Mouse (Mus musculus): ENCODE results near the gene Ube2m. TPM values are rescaled to one million over a fixed set of nuclear protein-coding genes. Genes with fewer than 3 reads are reported as not detected.

Gene Ube2m
- polyA plus RNA-seq, 1 experiment from 2014 or later: 165 TPM

GRCm38 (mm10) chr7:13003380-13003779 lies 34.7 kb downstream of the Ube2m start:
- DNase-seq (ENCODE audit: low spot score) (no peak), ATAC-seq (replicated peaks; ENCODE audit: low FRiP score) (no peak)
- Histone ChIP-seq H3K9me3 (ENCODE audit: control insufficient read depth, low read length) (no peaks in the 10 kb centered on the region), H3K27ac (ENCODE audit: low read depth, low read length) (no peak overlapping the region), H3K27me3 (ENCODE audit: control insufficient read depth, insufficient read depth, low read length) (no peaks in the 10 kb centered on the region), H3K36me3 (ENCODE audit: control insufficient read depth, insufficient read depth, low read length) (peaks cover 10% of the 10 kb centered on the region; the same call in 1 of the 2 replicates), H3K9ac (ENCODE audit: low read length) (no peak overlapping the region), H3K4me1 (replicated peaks; ENCODE audit: control insufficient read depth, insufficient read depth, low read length) (peaks cover 7% of the 10 kb centered on the region; the same call in 1 of the 2 replicates), H3K4me3 (ENCODE audit: low read depth, low read length) (no peak overlapping the region), H3K4me2 (ENCODE audit: low read depth, low read length, severe bottlenecking) (no peak overlapping the region)
- WGBS: 78% methylated on average over 5 of the region's 5 CpGs

- H3K4me2 ChIP-seq (ENCODE audit: low read depth, low read length, severe bottlenecking): no peak overlapping the region
- ATAC-seq (replicated peaks; ENCODE audit: low FRiP score) (no peak), DNase-seq (ENCODE audit: low spot score) (no peak)
- H3K36me3 ChIP-seq (ENCODE audit: control insufficient read depth, insufficient read depth, low read length): peaks cover 5% of the 10 kb centered on the region; the same call in 1 of the 2 replicates
- no peak overlapping the region for H3K4me3 ChIP-seq (ENCODE audit: low read depth, low read length)
- H3K9ac ChIP-seq (ENCODE audit: low read length): no peak overlapping the region
- 83% methylated on average over 1 of the region's 1 CpGs for WGBS
- no peaks in the 10 kb centered on the region for H3K9me3 ChIP-seq (ENCODE audit: control insufficient read depth, low read length)
- no peaks in the 10 kb centered on the region for H3K4me1 ChIP-seq (replicated peaks; ENCODE audit: control insufficient read depth, insufficient read depth, low read length)
- no peak overlapping the region for H3K27ac ChIP-seq (ENCODE audit: low read depth, low read length)
- no peaks in the 10 kb centered on the region for H3K27me3 ChIP-seq (ENCODE audit: control insufficient read depth, insufficient read depth, low read length)
These were observed 36.5 kb downstream of the Ube2m start for GRCm38 (mm10) chr7:13001584-13001983.

- Histone ChIP-seq H3K27ac (ENCODE audit: low read depth, low read length) (no peak within 1 kb of the TSS), H3K4me2 (ENCODE audit: low read depth, low read length, severe bottlenecking) (no peak within 1 kb of the TSS), H3K4me3 (ENCODE audit: low read depth, low read length) (no peak within 1 kb of the TSS), H3K9me3 (ENCODE audit: control insufficient read depth, low read length) (no peaks in the 10 kb centered on the region), H3K27me3 (ENCODE audit: control insufficient read depth, insufficient read depth, low read length) (no peaks in the 10 kb centered on the region), H3K36me3 (ENCODE audit: control insufficient read depth, insufficient read depth, low read length) (no peaks in the 10 kb centered on the region), H3K9ac (ENCODE audit: low read length) (no peak within 1 kb of the TSS), H3K4me1 (replicated peaks; ENCODE audit: control insufficient read depth, insufficient read depth, low read length) (no peaks in the 10 kb centered on the region)
- 89% methylated on average over 3 of the region's 3 CpGs for WGBS
- DNase-seq (ENCODE audit: low spot score) (no peak), ATAC-seq (replicated peaks; ENCODE audit: low FRiP score) (no peak)
These were observed 39.2 kb downstream of the Ube2m start, which contains the start of gene Trim28 for GRCm38 (mm10) chr7:12998851-12999250. Trim28 (plus strand) TSS chr7:12999114.

GRCm38 (mm10) chr7:12998053-12998452 lies 40.0 kb downstream of the Ube2m start, which contains the start of gene Slc27a5:
Slc27a5 (minus strand) TSS chr7:12998192.
- Histone ChIP-seq H3K4me3 (ENCODE audit: low read depth, low read length) (no peak within 1 kb of the TSS), H3K27ac (ENCODE audit: low read depth, low read length) (no peak within 1 kb of the TSS), H3K36me3 (ENCODE audit: control insufficient read depth, insufficient read depth, low read length) (no peaks in the 10 kb centered on the region), H3K4me1 (replicated peaks; ENCODE audit: control insufficient read depth, insufficient read depth, low read length) (no peaks in the 10 kb centered on the region), H3K27me3 (ENCODE audit: control insufficient read depth, insufficient read depth, low read length) (no peaks in the 10 kb centered on the region), H3K9ac (ENCODE audit: low read length) (no peak within 1 kb of the TSS), H3K9me3 (ENCODE audit: control insufficient read depth, low read length) (no peaks in the 10 kb centered on the region), H3K4me2 (ENCODE audit: low read depth, low read length, severe bottlenecking) (no peak within 1 kb of the TSS)
- 75% methylated on average over 5 of the region's 5 CpGs for WGBS
- no peak for ATAC-seq (replicated peaks; ENCODE audit: low FRiP score)
- no peak for DNase-seq (ENCODE audit: low spot score)

- DNase-seq (ENCODE audit: low spot score): no peak
- 66% methylated on average over 5 of the region's 5 CpGs for WGBS
- Histone ChIP-seq H3K4me2 (ENCODE audit: low read depth, low read length, severe bottlenecking) (no peak overlapping the region), H3K9ac (ENCODE audit: low read length) (no peak overlapping the region), H3K9me3 (ENCODE audit: control insufficient read depth, low read length) (no peaks in the 10 kb centered on the region), H3K4me3 (ENCODE audit: low read depth, low read length) (no peak overlapping the region), H3K36me3 (ENCODE audit: control insufficient read depth, insufficient read depth, low read length) (no peaks in the 10 kb centered on the region), H3K4me1 (replicated peaks; ENCODE audit: control insufficient read depth, insufficient read depth, low read length) (no peaks in the 10 kb centered on the region), H3K27me3 (ENCODE audit: control insufficient read depth, insufficient read depth, low read length) (no peaks in the 10 kb centered on the region), H3K27ac (ENCODE audit: low read depth, low read length) (no peak overlapping the region)
- ATAC-seq (replicated peaks; ENCODE audit: low FRiP score): no peak
These were observed 40.8 kb downstream of the Ube2m start for GRCm38 (mm10) chr7:12997230-12997629.

- no peak overlapping the region for H3K27ac ChIP-seq (ENCODE audit: low read depth, low read length)
- H3K9ac ChIP-seq (ENCODE audit: low read length): no peak overlapping the region
- no peak overlapping the region for H3K4me3 ChIP-seq (ENCODE audit: low read depth, low read length)
- no peaks in the 10 kb centered on the region for H3K9me3 ChIP-seq (ENCODE audit: control insufficient read depth, low read length)
- no peak overlapping the region for H3K4me2 ChIP-seq (ENCODE audit: low read depth, low read length, severe bottlenecking)
- no peaks in the 10 kb centered on the region for H3K27me3 ChIP-seq (ENCODE audit: control insufficient read depth, insufficient read depth, low read length)
- no peaks in the 10 kb centered on the region for H3K36me3 ChIP-seq (ENCODE audit: control insufficient read depth, insufficient read depth, low read length)
- DNase-seq (ENCODE audit: low spot score) (no peak), ATAC-seq (replicated peaks; ENCODE audit: low FRiP score) (no peak)
- no peaks in the 10 kb centered on the region for H3K4me1 ChIP-seq (replicated peaks; ENCODE audit: control insufficient read depth, insufficient read depth, low read length)
These were observed 42.2 kb downstream of the Ube2m start for GRCm38 (mm10) chr7:12995862-12996261.

- Histone ChIP-seq H3K4me1 (replicated peaks; ENCODE audit: control insufficient read depth, insufficient read depth, low read length) (no peaks in the 10 kb centered on the region), H3K4me3 (ENCODE audit: low read depth, low read length) (no peak overlapping the region), H3K9ac (ENCODE audit: low read length) (no peak overlapping the region), H3K27me3 (ENCODE audit: control insufficient read depth, insufficient read depth, low read length) (no peaks in the 10 kb centered on the region), H3K9me3 (ENCODE audit: control insufficient read depth, low read length) (no peaks in the 10 kb centered on the region), H3K4me2 (ENCODE audit: low read depth, low read length, severe bottlenecking) (no peak overlapping the region), H3K27ac (ENCODE audit: low read depth, low read length) (no peak overlapping the region), H3K36me3 (ENCODE audit: control insufficient read depth, insufficient read depth, low read length) (no peaks in the 10 kb centered on the region)
- 92% methylated on average over 10 of the region's 10 CpGs for WGBS
- ATAC-seq (replicated peaks; ENCODE audit: low FRiP score) (no peak), DNase-seq (ENCODE audit: low spot score) (no peak)
These were observed 44.9 kb downstream of the Ube2m start for GRCm38 (mm10) chr7:12993148-12993547.

GRCm38 (mm10) chr7:12992222-12992621 lies 45.9 kb downstream of the Ube2m start:
- no peak for DNase-seq (ENCODE audit: low spot score)
- 9% methylated on average over 3 of the region's 3 CpGs for WGBS
- no peaks in the 10 kb centered on the region for H3K27me3 ChIP-seq (ENCODE audit: control insufficient read depth, insufficient read depth, low read length)

GRCm38 (mm10) chr7:12987409-12988189 lies 50.5 kb downstream of the Ube2m start:
- 88% methylated on average over 8 of the region's 8 CpGs for WGBS

More at GRCm38 (mm10) chr7:12992222-12992621, 45.9 kb downstream of the Ube2m start:
- no peaks in the 10 kb centered on the region for H3K36me3 ChIP-seq (ENCODE audit: control insufficient read depth, insufficient read depth, low read length)
- no peak overlapping the region for H3K9ac ChIP-seq (ENCODE audit: low read length)
- ATAC-seq (replicated peaks; ENCODE audit: low FRiP score): no peak
- no peaks in the 10 kb centered on the region for H3K9me3 ChIP-seq (ENCODE audit: control insufficient read depth, low read length)
- no peak overlapping the region for H3K4me3 ChIP-seq (ENCODE audit: low read depth, low read length)
- no peaks in the 10 kb centered on the region for H3K4me1 ChIP-seq (replicated peaks; ENCODE audit: control insufficient read depth, insufficient read depth, low read length)
- no peak overlapping the region for H3K4me2 ChIP-seq (ENCODE audit: low read depth, low read length, severe bottlenecking)
- no peak overlapping the region for H3K27ac ChIP-seq (ENCODE audit: low read depth, low read length)

More at GRCm38 (mm10) chr7:12987409-12988189, 50.5 kb downstream of the Ube2m start:
- DNase-seq (ENCODE audit: low spot score) (peak; percentile 2), ATAC-seq (replicated peaks; ENCODE audit: low FRiP score) (no peak)
- no peaks in the 10 kb centered on the region for H3K27me3 ChIP-seq (ENCODE audit: control insufficient read depth, insufficient read depth, low read length)
- no peak overlapping the region for H3K4me3 ChIP-seq (ENCODE audit: low read depth, low read length)
- no peaks in the 10 kb centered on the region for H3K36me3 ChIP-seq (ENCODE audit: control insufficient read depth, insufficient read depth, low read length)
- H3K27ac ChIP-seq (ENCODE audit: low read depth, low read length): no peak overlapping the region
- H3K9ac ChIP-seq (ENCODE audit: low read length): no peak overlapping the region
- H3K9me3 ChIP-seq (ENCODE audit: control insufficient read depth, low read length): no peaks in the 10 kb centered on the region
- no peak overlapping the region for H3K4me2 ChIP-seq (ENCODE audit: low read depth, low read length, severe bottlenecking)
- no peaks in the 10 kb centered on the region for H3K4me1 ChIP-seq (replicated peaks; ENCODE audit: control insufficient read depth, insufficient read depth, low read length)

All from forebrain, embryonic 11.5 days (tissue).